Mouse (Mus musculus) embryonic fibroblast, embryonic 13.5 days (primary cell): ENCODE results near the gene Slc13a4. TPM values are rescaled to one million over a fixed set of nuclear protein-coding genes. Genes with fewer than 3 reads are reported as not detected.

Experiments used
- H3K27ac ChIP-seq: 2 replicates; pipeline ENCODE4 v1.5.1; 2012; ENCODE audit warnings: low read length, control low read depth, inconsistent platforms; ENCODE audit not compliant: insufficient read depth
- H3K4me1 ChIP-seq: 2 replicates; pipeline ENCODE4 v1.6.1; 2011; ENCODE audit warnings: low read length; ENCODE audit not compliant: control insufficient read depth, insufficient read depth
- H3K4me3 ChIP-seq: 2 replicates; pipeline ENCODE4 v1.5.1; 2011; ENCODE audit warnings: mild to moderate bottlenecking, control low read depth, low read length; ENCODE audit not compliant: insufficient read depth
- CTCF ChIP-seq: IDR thresholded peaks from 2 replicates; pipeline ENCODE4 v1.5.1; 2011; ENCODE audit warnings: mild to moderate bottlenecking, control low read depth, low read length, moderate library complexity, borderline replicate concordance; ENCODE audit not compliant: insufficient read depth
- POLR2A ChIP-seq: IDR thresholded peaks from 2 replicates; pipeline ENCODE4 v1.6.1; 2011; ENCODE audit warnings: low read depth, mild to moderate bottlenecking, control low read depth, low read length, moderate library complexity
- polyA plus RNA-seq: library from polyadenylated mRNA; stranded (reverse); fragments of >200 nt; gene quantifications from 2 replicates; pipeline ENCODE4 v1.2.4, GENCODE M21; 2011; ENCODE audit warnings: low read depth; ENCODE audit not compliant: missing spikeins, insufficient read length

Gene Slc13a4
- not detected in 2 replicates for polyA plus RNA-seq

DNA sequence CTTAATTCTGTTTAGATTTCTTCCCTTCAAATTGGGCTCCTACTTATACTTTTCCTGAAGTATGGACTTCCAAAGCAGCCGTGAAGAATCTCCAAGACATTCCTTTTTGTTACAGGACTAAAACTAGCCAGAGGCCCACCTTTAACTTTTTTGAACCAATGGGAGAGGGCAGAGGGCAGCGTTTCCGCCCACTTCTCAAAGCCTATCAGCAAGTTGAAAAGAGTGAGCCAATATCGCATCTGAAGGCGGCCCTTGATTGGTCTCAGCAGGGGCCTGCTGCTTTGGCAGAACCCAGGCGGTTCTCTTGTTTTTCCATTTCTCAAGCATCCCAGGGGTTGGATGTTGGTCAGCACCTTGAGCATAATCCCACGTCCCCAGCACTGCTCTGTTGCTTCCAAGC, at the start of gene Slc13a4:
Slc13a4 (minus strand) TSS at position 95 of the 400 bp plus-strand sequence.
- no peak for TF ChIP-seq POLR2A
- no peak for TF ChIP-seq CTCF
- Histone ChIP-seq H3K4me1 (no peaks in the 10 kb centered on the region), H3K4me3 (no peak within 1 kb of the TSS), H3K27ac (no peak within 1 kb of the TSS)

DNA sequence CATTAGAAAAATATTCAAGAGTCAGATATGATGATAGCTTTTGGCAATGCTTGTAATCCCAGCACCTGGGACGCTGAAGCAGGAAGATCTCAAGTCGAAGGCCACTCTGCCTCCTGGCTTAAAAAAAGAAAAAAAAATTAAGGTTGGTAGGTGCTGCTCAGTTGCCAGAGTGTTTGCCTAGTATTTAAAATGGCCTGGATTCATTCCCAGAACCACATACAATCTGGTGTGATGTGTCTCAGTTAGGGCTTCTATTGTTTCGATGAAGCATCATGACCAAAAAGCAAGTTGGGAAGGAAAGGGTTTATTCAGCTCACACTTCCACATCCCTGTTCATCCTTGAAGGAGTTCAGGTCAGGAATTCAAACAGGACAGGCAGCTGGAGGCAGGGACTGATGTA, 47.4 kb upstream of the Slc13a4 start:
- 0 out of 2 replicates have a peak, but pooled peaks cover 3% of the 10 kb centered on the region for H3K4me1 ChIP-seq
- TF ChIP-seq CTCF (no peak), POLR2A (no peak)
- H3K4me3 ChIP-seq: no peak overlapping the region
- H3K27ac ChIP-seq: no peak overlapping the region

DNA sequence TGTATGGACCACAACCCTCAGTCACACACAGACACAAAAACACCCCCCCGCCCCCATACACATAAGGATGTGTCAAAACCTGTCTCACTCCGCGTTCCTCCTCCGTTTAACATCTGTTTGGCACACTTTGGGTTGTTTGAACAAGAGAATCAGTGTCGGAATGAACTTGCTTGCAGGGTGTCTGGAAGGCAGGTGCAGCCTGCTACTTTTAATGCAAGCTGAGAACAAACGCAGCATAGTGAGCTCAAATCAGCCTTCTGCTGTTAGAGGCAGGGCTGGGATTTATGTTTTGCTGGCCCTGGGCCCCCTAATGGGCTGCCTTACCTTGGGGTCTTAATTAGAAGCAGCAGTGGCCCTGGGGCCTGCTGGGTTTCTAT, 46.7 kb upstream of the Slc13a4 start:
- Histone ChIP-seq H3K27ac (no peak overlapping the region), H3K4me3 (no peak overlapping the region), H3K4me1 (0 out of 2 replicates have a peak, but pooled peaks cover 3% of the 10 kb centered on the region)
- no peak for TF ChIP-seq POLR2A
- TF ChIP-seq CTCF: no peak

DNA sequence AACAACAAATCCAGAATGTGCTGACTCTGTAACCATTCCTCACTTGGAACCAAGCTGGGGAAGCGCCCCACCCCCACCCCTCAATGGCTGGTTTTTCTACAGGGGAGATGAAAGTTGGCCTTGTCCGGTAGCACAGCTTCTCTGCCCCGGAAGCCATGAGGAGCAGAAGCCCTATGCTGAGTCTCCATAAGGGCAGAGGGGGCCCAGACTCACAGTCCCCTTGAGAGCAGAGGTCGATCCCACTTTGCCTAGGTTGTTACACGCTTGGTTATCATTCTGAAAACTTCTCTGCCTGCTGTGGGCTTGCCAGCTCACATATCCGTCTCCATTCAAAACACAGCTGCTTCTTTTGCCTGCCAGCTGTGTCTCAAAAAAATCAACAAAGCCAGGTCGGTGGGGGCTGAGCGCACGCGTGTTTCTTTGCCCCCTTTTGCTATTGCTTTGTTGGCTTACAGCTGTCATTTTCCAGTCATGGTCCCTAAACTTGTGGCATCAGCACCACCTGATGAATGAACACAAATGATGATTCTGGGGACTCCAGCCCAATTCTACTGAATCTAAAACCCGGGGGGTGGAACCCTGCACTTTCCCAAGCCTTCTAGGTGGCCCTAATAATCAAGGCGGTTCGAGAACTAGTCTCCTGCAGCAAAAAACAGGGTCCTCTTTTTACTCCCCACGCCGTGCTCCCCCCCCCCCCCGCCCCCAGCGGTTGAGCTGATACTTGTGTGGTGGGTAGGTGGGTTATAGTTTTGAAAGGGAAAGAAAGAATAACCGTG, 46.1 kb upstream of the Slc13a4 start:
- TF ChIP-seq POLR2A (no peak), CTCF (no peak)
- Histone ChIP-seq H3K4me3 (no peak overlapping the region), H3K27ac (no peak overlapping the region), H3K4me1 (0 out of 2 replicates have a peak, but pooled peaks cover 3% of the 10 kb centered on the region)

DNA sequence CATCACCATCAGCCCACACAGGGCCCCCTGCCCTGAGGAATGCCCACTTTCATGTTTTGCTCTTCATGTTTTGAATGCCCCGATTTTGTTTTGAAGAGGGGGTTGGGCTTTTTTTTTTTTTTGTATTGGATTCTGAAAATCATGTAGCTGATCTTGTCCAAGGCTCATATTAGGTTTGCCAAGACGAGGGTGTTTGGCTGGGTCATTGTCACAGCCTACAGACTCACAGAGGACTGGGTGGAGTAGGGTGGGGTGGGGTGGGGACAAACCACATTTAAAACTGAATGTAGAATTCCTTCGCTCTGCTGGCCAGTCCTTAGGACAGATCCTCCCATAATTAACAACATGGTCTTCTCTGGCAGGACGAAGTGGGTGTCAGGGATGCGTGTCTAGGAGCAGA, 45.5 kb upstream of the Slc13a4 start:
- TF ChIP-seq POLR2A: no peak
- TF ChIP-seq CTCF: no peak
- no peak overlapping the region for H3K27ac ChIP-seq
- H3K4me3 ChIP-seq: no peak overlapping the region
- 0 out of 2 replicates have a peak, but pooled peaks cover 3% of the 10 kb centered on the region for H3K4me1 ChIP-seq

DNA sequence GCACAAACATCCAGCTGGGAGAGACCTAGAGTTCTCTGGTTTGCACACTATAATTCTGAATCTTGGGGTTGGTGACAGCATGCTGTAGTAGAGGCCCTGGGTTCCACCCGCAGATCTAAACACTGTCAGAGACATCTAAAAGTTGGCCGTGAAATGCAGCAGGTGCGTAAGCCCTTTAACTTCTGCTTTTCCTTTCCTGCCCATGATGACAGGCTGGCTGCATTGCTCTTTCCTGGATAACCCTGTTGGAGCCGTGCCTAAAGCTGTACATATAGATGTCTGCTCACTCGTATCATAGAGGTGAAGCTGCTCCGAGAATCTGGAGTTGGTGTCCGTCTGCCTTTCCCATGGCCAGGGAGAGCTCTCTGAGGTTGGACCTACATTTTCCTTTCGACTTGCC, 44.9 kb upstream of the Slc13a4 start:
- Histone ChIP-seq H3K4me1 (0 out of 2 replicates have a peak, but pooled peaks cover 3% of the 10 kb centered on the region), H3K27ac (no peak overlapping the region), H3K4me3 (no peak overlapping the region)
- TF ChIP-seq POLR2A: no peak
- no peak for TF ChIP-seq CTCF

GRCm38 (mm10) chr6:35351826-35352225, 43.9 kb upstream of the Slc13a4 start:
- Histone ChIP-seq H3K4me3 (no peak overlapping the region), H3K4me1 (0 out of 2 replicates have a peak, but pooled peaks cover 3% of the 10 kb centered on the region), H3K27ac (no peak overlapping the region)
- no peak for TF ChIP-seq CTCF
- TF ChIP-seq POLR2A: no peak

GRCm38 (mm10) chr6:35349784-35350183, 41.9 kb upstream of the Slc13a4 start:
- TF ChIP-seq POLR2A: no peak
- no peak for TF ChIP-seq CTCF
- no peak overlapping the region; the same call in 1 of the 2 replicates for H3K27ac ChIP-seq
- 0 out of 2 replicates have a peak, but pooled peaks cover 3% of the 10 kb centered on the region for H3K4me1 ChIP-seq
- H3K4me3 ChIP-seq: no peak overlapping the region

- Histone ChIP-seq H3K4me1 (no peaks in the 10 kb centered on the region), H3K27ac (no peak overlapping the region), H3K4me3 (no peak overlapping the region)
- TF ChIP-seq POLR2A (no peak), CTCF (no peak)
These were observed 30.7 kb upstream of the Slc13a4 start for GRCm38 (mm10) chr6:35338640-35339039.

- no peak overlapping the region for H3K27ac ChIP-seq
- TF ChIP-seq CTCF (no peak), POLR2A (no peak)
- no peak overlapping the region for H3K4me3 ChIP-seq
- H3K4me1 ChIP-seq: no peaks in the 10 kb centered on the region
These were observed 29.9 kb upstream of the Slc13a4 start for GRCm38 (mm10) chr6:35337836-35338235.
